Mouse (Mus musculus) urinary bladder, postnatal 14 days (tissue): ENCODE results near the gene Obox6.

ENCODE experiments used
- DNase-seq: peaks from one replicate; pipeline ENCODE4 v3.0.0; 2021; ENCODE audit warnings: low spot score

The Obox6 gene

GRCm38 (mm10) chr7:15839578-15839977 lies at the start of gene Obox6:
Obox6 (minus strand) TSS chr7:15839678.
- DNase-seq: no peak

- DNase-seq: no peak
Measured at GRCm38 (mm10) chr7:15884127-15884526, 44.6 kb upstream of the Obox6 start.

- no peak for DNase-seq
Measured at GRCm38 (mm10) chr7:15882317-15882716, 42.8 kb upstream of the Obox6 start, which contains the start of gene Crxos. Crxos (plus strand) TSS chr7:15882617.

GRCm38 (mm10) chr7:15881831-15882230 lies 42.4 kb upstream of the Obox6 start:
- DNase-seq: no peak

- DNase-seq: no peak
Measured at GRCm38 (mm10) chr7:15881388-15881787, 41.9 kb upstream of the Obox6 start.

GRCm38 (mm10) chr7:15879756-15880155 lies 40.3 kb upstream of the Obox6 start, which contains the start of gene Crx:
Crx (minus strand) TSS chr7:15879968.
- DNase-seq: no peak

GRCm38 (mm10) chr7:15864104-15864503 lies 24.6 kb upstream of the Obox6 start:
- DNase-seq: no peak

GRCm38 (mm10) chr7:15859657-15860056 lies 20.2 kb upstream of the Obox6 start:
- no peak for DNase-seq
